Mouse (Mus musculus): ENCODE results near the gene Rec8. TPM values are rescaled to one million over a fixed set of nuclear protein-coding genes. Genes with fewer than 3 reads are reported as not detected.

The Rec8 gene
- polyA plus RNA-seq, 1 experiment = 51.2 TPM

- TF ChIP-seq GATA1 (IDR thresholded peaks at IDR 0.05; ENCODE audit: low read length) = no peak
These were observed 4.5 kb upstream of the Rec8 start for GRCm38 (mm10) chr14:55613346-55613745.

GRCm38 (mm10) chr14:55614565-55615178 is 3.2 kb upstream of the Rec8 start:
- no peak for TF ChIP-seq GATA1 (IDR thresholded peaks at IDR 0.05; ENCODE audit: low read length)

- TF ChIP-seq GATA1 (IDR thresholded peaks at IDR 0.05; ENCODE audit: low read length) = no peak
These were observed 2.0 kb upstream of the Rec8 start for GRCm38 (mm10) chr14:55615876-55616275.

GRCm38 (mm10) chr14:55616844-55617243 is 993 bp upstream of the Rec8 start:
- no peak for TF ChIP-seq GATA1 (IDR thresholded peaks at IDR 0.05; ENCODE audit: low read length)

GRCm38 (mm10) chr14:55618486-55619195 is 804 bp downstream of the Rec8 start:
- TF ChIP-seq GATA1 (IDR thresholded peaks at IDR 0.05; ENCODE audit: low read length) = peak; percentile 60

- TF ChIP-seq GATA1 (IDR thresholded peaks at IDR 0.05; ENCODE audit: low read length) = no peak
These were observed 10.4 kb downstream of the Rec8 start for GRCm38 (mm10) chr14:55628077-55628827.

GRCm38 (mm10) chr14:55629312-55629711 is 11.5 kb downstream of the Rec8 start:
- TF ChIP-seq GATA1 (IDR thresholded peaks at IDR 0.05; ENCODE audit: low read length) = no peak

- no peak for TF ChIP-seq GATA1 (IDR thresholded peaks at IDR 0.05; ENCODE audit: low read length)
These were observed 17.2 kb downstream of the Rec8 start for GRCm38 (mm10) chr14:55634874-55635522.

- TF ChIP-seq GATA1 (IDR thresholded peaks at IDR 0.05; ENCODE audit: low read length) = no peak
These were observed 17.7 kb downstream of the Rec8 start, which contains the start of gene Ipo4 for GRCm38 (mm10) chr14:55635523-55636007. Gene Ipo4 (minus strand): TSS chr14:55635957.

- TF ChIP-seq GATA1 (IDR thresholded peaks at IDR 0.05; ENCODE audit: low read length) = no peak
These were observed 20.0 kb downstream of the Rec8 start, which contains the start of gene Gm49378 for GRCm38 (mm10) chr14:55637795-55638194. Gene Gm49378 (minus strand): TSS chr14:55637895.

- no peak for TF ChIP-seq GATA1 (IDR thresholded peaks at IDR 0.05; ENCODE audit: low read length)
These were observed 23.0 kb downstream of the Rec8 start for GRCm38 (mm10) chr14:55640816-55641215.

- no peak for TF ChIP-seq GATA1 (IDR thresholded peaks at IDR 0.05; ENCODE audit: low read length)
These were observed 23.5 kb downstream of the Rec8 start for GRCm38 (mm10) chr14:55641291-55641690.

- no peak for TF ChIP-seq GATA1 (IDR thresholded peaks at IDR 0.05; ENCODE audit: low read length)
These were observed 24.8 kb downstream of the Rec8 start for GRCm38 (mm10) chr14:55642679-55643059.

- no peak for TF ChIP-seq GATA1 (IDR thresholded peaks at IDR 0.05; ENCODE audit: low read length)
These were observed 25.4 kb downstream of the Rec8 start, which contains the start of gene Tm9sf1 for GRCm38 (mm10) chr14:55643060-55643907. Gene Tm9sf1 (minus strand): TSS chr14:55643806.

Data from G1E-ER4 (cell line).